Mouse (Mus musculus) testis, adult 2 months (tissue): Measurements from ENCODE around the gene Prss43.

Experiments
- CTCF ChIP-seq: fragments of 200-500 bp; IDR thresholded peaks from 2 replicates; pipeline ENCODE4 v1.5.1; 2012; ENCODE audit warnings: low read depth, mild to moderate bottlenecking, inconsistent platforms, low read length, moderate library complexity; ENCODE audit not compliant: control insufficient read depth, insufficient read depth, insufficient replicate concordance
- POLR2A ChIP-seq: fragments of 200-500 bp; IDR thresholded peaks from 2 replicates; pipeline ENCODE4 v1.6.1; 2012; ENCODE audit warnings: low read depth, mild to moderate bottlenecking, inconsistent platforms, low read length, moderate library complexity; ENCODE audit not compliant: control insufficient read depth

- TF ChIP-seq POLR2A (no peak), CTCF (no peak)
These were observed 5.1 kb upstream of the Prss43 start for GRCm38 (mm10) chr9:110821436-110821835.
